Mouse (Mus musculus) gastrocnemius, adult 8-10 months (tissue): Measurements from ENCODE around the gene Pdpr. TPM values are rescaled to one million over a fixed set of nuclear protein-coding genes. Genes with fewer than 3 reads are reported as not detected.
"Not testable (repeated sequence)": the region's sequence is repeated elsewhere in the genome, so short reads cannot be mapped to it uniquely, and the experiment has no call there.

Experiments
- DNase-seq, 2 experiments: peaks; one replicate each; pipeline ENCODE4 v3.0.0; 2022; ENCODE audit warnings: low spot score in 2 of 2
- total RNA-seq, 4 experiments: library from RNA; stranded (reverse); gene quantifications; 2 replicates each; pipeline ENCODE4 v1.2.4; 2022

The Pdpr gene
- total RNA-seq = 100 to 1,000 TPM; 110 to 135 (median 133) TPM

DNA sequence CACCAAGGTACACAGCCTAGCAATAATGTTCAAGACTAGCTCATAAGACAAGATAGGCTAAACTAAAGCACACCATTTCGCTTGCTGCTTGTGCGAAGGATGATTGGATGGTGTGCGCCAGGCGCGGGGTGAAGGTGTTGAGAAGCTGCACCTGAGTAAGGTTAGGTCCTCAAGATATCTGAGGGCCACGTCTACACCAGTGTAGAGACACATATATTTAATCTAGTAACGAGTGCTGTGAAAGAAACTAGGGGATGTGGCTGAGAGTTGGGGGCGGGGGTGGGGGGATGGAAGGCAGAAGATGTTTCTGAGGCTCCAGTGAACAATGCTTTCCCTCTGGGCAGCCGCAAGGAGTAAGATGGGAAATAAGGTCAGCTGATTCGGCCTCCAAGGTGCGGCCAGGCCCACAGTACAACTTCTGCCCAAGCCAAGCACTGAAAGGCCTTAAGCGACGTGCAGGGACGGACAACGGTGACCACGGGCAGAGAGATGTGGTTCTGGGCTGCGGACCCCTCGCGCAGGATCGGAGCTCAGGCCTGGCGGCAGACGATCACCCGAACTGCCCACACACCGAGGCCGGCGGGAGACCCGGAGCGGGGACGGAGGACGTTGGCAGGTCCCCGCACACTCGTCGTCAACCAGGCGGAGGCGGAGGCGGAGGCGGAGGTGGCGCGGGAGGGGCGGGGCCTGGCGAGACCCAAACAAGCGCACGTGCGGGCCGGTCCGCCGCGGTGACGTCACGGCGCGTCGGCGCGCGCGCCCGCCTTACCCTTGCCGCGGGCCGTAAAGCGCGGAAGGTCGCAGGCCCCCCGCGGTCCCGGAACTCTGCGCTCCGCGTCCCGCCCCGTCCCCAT lies at the start of gene Pdpr:
TSS of gene Pdpr (plus strand) at position 766 of the 854 bp plus-strand sequence.
- peak; percentile 84 to 90 for DNase-seq

DNA sequence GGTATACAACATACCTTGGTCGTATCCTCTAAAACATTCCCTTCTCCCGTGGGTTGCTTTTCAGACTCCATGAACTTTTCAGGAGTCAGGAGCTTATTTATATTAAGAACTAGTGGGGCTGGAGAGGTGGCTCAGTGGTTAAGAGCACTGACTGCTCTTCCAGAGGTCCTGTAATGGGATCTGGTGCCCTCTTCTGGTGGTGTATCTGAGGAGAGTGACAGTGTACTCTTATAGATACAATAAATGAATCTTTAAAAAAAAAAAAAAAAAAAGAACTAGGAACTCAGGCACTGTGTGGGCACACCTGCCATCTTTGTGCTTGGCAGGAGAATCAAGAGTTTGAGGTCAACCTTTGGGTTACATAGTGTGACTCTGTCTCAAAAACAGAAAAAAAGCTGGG lies 45.7 kb upstream of the Pdpr start:
- no peak for DNase-seq

DNA sequence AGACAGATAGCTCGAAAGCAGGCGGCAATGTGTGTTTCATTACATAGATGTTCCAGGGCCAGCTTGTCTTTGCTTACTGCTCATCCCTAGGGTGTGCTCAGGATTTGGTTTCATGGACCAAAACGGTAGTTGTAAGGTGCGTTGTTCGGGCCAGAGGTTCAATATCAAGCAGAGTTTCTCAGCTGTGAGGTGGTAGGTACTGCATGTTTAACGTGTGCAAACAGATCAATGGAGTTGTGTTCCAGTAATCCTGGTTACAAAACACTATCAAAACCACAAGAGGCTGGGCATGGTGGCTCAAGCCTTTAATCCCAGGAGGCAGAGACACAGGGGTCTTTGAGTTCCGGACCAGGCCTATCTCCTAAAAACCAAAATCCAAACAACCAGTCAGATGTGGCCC lies 45.3 kb upstream of the Pdpr start:
- DNase-seq = no peak

DNA sequence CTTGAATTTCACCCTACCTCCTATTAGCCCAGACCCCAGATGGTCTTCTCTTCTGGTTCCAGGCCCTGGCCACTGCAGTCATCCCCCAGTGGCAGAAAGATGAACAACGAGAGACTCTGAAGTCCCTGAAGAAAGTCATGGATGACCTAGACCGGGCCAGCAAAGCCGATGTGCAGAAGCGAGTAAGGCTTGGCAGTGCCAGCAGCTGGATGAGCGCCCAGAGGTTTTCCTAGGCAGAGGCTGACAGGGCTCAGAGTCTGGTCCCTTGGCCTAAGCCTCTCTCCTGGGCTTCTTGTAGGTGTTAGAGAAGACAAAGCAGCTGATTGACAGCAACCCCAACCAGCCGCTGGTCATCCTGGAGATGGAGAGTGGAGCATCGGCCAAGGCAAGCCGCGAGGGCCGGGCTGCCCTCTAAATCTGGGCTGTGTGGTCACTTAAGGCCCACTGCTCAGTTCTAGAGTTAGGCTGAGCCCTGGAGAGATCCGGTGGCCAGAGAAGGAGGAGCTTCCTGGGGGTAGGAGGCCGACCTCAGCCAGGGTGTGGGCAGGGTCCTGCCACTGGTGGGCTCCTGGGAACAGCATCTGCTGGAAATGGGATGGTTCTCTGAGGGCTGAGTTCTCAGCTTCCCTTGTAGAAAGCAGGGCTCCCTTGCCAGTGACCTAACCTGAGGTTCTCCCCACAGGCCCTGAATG lies 40.5 kb upstream of the Pdpr start:
- DNase-seq = peak in 1 of 2 experiments; percentile 34

DNA sequence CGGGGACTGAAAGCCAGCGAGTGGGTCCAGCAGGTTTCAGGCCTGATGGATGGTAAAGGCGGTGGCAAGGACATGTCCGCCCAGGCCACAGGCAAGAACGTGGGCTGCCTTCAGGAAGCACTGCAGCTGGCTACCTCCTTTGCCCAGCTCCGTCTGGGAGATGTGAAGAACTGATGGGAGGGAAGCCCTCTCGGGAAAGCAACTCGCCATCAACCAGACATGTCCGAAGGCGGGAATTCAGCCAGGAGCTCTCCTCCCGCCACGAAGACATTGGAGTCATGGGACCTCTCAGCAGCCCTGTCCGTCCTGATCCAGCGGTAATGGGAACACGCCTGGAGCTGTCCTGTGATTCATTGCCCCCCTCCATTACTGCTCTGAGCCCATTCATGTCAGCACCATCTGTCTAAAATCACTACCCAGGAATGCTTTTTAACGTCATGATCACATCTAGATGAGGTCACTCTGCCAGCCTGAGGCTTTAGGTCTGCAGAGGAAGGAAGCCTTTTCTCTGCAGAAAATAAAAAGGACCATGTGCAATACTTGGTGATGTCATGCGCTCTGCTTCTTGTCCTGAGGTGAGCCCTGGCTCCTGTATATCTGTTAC lies 39.3 kb upstream of the Pdpr start:
- no peak for DNase-seq

DNA sequence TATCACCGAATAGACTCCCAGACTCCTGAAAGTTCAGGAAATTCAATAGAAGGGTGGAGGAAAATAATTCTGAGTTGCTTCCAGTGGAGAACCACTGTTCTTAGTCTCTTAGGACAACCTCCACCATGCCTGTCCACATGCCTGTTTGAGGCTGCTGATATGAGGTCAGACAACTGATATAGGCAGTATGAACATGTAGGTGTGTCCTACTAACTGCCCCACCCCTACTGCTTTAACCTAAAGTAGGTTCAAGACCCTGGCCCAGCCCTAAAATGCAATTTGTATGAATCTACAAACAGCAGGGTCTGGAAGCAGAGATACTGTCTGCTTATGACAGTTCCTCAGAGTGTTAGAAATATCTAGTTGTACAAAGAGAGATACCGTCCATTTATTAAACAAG lies 38.8 kb upstream of the Pdpr start:
- DNase-seq = no peak

DNA sequence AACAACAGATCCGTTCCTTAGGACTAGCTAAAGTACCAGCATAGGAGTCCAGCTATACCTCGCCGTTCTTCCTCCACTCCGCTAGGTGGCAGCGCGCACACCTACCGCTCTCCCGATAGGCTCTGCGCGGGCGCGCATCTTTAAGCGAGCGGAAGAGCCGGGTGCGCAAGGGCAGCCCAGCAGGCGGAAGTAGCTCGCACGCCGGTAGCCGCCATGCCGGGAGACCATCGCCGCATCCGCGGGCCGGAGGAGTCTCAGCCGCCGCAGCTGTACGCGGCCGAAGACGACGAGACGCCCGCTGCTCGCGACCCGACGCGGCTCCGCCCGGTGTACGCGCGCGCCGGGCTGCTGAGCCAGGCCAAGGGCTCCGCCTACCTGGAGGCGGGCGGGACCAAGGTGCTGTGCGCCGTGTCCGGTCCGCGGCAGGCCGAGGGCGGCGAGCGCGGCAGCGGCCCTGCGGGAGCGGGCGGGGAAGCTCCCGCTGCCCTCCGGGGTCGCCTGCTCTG lies 38.2 kb upstream of the Pdpr start, which contains the start of gene Exosc6:
TSS of gene Exosc6 (plus strand) at position 182 of the 506 bp plus-strand sequence.
- peak; percentile 81 to 85 for DNase-seq

DNA sequence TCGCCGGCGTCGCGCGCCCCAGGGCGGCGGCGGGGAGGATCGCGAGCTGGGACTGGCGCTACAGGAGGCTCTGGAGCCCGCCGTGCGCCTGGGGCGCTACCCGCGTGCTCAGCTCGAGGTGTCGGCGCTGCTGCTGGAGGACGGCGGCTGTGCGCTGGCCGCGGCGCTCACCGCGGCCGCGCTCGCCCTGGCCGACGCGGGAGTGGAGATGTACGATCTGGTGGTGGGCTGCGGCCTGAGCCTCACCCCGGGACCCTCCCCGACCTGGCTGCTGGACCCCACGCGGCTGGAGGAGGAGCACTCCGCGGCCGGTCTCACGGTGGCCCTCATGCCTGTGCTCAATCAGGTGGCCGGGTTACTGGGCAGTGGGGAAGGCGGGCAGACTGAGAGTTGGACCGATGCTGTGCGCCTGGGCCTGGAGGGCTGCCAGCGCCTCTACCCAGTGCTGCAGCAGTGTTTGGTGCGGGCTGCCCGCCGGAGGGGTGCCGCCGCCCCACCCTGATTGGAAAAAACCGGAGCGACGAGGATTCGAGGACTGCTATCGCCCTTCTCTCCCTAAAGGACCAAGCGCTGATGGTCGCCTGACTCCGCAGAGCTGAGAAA lies 37.6 kb upstream of the Pdpr start:
- DNase-seq = peak in 1 of 2 experiments; percentile 17

DNA sequence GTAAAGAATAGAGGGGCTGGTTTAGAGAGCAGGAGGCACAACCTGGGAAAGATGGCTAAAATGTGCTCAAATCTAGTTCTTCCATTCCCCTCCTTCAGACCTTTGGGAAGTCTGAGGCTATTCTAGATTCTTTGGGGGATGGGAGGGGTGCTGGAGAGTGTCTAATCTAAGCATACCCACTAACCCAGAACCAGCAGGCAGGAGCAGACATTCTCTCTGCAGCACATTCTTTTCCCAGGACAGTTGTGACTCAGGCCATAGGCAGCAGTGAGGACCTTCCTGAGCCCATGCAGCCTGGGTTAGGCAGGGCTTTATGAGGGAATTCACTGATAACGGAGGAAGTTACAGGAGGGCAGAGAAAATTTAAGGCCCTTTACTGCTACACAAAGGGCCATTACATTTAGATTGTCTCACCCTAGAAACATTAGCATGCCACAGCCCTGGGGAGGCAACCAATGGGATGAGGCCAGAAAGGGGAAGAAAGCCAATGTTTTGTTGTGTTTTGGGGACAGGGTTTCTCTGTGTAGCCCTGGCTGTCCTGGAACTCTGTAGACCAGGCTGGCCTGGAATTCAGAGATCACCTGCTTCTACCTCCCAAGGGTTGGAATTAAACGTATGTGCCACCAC lies 35.4 kb upstream of the Pdpr start:
- no peak for DNase-seq

DNA sequence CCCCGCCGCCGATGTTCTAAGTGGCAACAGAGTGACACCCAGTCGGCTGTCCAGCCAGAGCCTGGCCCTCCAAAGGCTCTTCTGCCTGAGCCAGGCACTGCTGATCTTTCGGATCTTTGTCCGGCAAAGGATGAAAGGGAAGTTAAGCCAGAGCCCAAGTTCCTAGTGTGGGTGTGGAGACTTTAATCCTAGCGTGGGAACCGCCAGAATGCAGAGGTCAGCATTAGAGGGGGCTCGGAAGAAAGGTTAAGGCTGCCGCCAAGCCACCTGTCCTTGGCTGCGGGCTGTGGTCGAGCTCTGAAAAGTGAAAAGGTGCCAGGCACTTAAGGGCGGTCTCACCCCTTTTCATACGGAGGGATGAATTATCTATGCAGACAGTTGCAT lies 32.8 kb upstream of the Pdpr start:
- DNase-seq = no peak

DNA sequence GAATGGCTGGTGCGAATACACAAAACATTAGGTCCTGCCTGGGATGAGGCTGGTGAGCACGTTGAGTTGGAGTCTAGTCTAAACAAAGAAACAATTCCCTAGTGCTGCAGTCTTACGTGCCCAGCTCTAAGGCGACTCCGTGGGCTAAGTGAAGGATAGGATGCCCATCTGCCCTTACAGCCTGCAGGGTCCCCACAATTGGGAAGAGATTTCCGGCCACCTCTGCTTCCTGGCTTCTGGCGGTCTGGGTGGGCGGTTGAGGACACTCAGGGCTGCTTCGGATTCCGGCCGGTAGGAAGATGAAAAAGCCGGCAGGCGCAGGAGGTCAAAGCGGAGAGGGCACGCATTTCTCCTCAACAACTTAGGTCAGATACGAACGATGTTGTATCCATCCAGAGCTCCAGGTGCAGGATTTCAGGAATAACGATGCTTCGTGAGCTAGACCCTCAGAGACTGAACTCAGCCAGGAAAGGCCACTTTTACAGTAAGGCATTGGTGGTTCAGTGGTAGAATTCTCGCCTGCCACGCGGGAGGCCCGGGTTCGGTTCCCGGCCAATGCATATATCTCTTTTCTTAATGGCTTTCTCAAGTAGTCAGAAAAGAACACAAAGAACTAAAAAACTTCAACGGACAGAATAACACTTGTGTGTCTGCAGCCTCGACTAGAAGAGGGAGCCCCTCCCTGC lies 32.2 kb upstream of the Pdpr start:
- DNase-seq = peak; percentile 75 to 82

DNA sequence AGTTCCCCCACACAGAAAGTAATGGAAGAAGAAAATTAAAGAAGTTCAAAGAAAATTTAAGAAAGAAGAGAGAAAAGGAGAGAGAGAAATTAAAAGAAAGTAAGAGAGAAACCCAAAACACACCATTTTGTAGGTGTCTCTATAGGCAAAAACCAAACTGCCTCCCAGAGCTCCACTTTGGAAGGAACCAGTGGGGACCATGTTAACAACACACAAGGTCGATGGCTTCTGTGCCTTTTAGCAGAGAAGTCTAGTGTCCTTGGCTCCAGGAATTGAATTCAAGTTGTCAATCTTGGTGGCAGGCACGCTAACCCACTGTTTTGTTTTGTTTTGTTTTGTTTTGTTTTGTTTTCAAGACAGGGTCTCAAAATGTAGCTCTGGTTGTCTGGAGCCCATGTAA lies 31.5 kb upstream of the Pdpr start:
- DNase-seq = no peak

DNA sequence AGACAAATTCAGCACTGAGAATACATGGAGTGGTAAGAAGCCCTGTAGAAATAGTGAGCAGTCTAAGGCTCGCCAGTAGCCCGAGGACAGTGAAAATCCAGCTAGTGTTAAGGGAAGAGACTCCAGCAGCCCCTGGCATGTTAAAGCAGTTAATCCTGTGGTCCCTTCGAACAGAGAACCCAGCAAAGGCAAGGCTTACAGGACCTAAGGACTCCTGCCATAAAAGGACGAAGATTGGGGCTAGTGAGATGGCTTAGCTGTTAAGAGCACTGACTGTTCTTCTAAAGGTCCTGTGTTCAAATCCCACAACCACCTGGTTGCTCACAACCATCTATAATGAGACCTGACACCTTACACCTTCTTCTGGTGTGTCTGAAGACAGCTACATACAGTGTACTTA lies 28.1 kb upstream of the Pdpr start:
- DNase-seq = no peak

DNA sequence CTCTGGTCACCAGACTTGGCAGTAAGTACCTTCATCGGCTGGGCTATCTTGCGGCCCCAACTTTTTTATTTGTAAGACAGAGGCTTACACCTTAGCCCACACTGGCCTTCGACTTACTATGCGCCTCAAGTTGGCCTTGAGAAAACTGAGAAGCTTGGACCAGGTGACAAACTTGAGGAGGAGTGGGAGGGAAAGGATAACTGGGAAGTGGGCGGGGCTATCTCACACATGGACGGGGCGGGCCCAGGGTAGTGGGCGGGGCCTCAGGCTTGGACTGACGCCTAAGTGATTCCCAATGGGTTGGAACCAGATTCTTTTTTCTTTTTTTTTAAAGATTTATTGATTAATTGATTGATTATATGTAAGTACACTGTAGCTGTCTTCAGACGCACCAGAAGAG lies 27.0 kb upstream of the Pdpr start:
- no peak for DNase-seq

DNA sequence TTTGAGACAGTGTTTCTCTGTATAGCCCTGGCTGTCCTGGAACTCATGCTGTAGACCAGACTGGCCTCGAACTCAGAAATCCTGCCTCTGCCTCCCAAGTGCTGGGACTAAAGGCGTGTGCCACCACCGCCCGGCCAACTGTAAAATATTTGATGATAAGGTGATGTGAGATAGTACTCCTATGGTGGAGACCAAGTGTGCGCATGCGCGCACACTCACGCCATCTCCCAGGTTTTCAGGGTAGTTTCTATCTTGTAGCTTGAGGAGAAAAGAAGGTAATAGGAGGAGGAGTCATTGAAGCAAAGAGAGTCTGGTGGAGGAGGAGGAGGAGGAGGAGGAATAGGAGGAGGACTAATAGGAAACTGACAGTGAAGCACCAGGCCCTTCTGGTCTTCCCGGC lies 25.8 kb upstream of the Pdpr start:
- DNase-seq = not testable (repeated sequence)

DNA sequence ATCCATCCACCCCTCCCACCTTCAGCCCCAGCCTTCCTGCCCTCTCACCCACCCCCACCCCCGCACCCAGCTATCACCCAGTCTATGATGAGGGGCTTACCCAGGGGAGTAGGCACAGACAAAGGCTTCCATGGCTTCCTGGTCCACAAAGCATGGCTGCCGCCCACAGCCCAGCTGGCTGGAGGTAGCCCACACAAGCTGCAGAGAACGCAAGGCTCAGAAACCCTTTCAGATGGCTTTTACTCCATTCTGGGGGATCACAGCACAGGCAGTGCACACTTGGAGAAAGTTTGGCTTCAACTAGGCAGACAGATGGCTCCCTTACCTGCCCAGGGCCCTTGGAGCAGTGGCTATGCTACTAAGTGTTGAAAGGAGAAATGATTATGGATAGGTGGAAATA lies 18.5 kb upstream of the Pdpr start:
- DNase-seq = no peak

DNA sequence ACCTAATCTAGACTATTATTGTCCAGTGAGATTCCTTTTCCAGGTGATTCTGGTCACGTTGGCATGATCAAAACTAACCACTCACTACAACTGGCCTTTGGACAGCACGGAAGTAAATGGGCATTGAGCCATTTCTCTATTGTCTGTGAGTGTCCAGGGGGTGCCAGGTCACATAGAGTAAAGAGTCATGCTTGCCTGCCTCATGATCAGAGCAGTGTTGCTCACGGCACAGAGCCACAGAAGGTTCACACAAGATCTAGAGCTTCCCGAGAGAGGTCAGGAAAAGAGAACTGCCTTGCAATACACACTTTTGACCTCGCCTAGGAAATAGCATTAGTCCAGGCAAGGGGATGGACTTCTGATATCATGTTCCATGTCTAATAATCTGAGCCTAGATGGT lies 15.0 kb upstream of the Pdpr start:
- no peak for DNase-seq

DNA sequence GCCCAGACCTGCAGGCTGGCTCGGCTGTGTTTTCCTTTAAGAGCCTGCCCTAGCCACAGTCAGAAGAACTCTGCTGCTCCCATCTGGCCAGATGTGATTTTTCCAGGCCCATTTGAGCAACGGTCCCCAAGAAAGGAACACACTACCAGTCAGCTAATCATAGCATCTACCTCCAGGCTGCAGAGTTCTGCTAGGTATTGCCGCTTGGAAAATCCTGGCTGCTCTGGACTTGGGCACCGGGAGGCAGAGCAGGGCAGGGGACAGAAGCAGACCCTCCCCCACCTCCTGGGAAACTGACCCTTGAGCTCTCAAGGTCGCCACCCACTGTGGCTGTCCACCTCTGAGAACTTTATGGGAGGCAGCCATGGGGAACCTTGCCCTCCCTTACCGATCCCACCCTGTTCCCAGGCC lies 14.6 kb upstream of the Pdpr start:
- peak in 1 of 2 experiments; percentile 38 for DNase-seq

DNA sequence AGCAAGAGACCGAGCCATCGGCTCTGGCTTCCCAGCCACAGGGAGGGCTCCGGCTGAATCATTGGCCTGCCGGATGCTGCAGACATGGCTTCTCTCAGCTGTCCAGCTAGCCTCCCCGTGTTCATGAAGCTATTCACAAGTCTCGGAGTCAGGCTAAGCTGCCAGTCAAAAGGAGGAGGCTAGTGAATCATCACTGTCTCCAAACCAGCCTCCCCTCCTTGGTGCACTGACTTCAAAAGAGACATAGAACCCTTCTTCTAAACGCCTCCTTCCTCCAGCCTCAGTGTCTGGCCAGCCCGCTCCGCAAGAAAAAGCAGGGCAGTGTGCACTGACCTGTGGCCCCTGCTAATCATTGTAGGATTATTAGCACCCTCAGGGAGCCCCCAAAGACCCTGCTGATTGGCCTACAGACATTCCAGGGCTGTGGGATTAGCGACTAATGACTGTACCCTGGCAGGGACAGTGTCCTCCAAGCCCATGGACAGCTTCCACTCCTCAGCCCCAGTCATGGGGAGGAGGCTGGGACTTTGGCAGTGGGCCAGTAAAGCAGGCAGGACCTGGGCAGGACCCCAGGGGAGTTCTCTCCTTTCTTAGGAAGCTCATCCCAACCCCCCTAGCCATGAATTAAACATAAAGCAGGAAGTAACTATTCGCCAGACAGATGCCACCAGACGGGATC lies 12.7 kb upstream of the Pdpr start:
- DNase-seq = no peak

DNA sequence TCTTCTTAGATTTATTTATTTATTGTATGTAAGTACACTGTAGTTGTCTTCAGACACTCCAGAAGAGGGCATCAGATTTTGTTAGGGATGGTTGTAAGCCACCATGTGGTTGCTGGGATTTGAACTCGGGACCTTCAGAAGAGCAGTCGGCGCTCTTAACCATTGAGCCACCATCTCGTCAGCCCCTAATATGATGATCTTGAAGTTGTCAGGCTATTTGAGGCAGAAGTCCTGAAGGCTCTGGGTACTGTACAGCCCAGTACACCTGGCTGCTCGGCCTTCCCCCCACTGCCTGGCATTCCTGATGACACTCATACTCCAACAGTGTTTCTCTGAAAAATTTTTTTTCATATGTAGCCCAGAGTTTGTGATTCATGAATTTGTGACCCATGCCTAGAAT lies 10.5 kb upstream of the Pdpr start:
- DNase-seq = not testable (repeated sequence)
